Mouse (Mus musculus): ENCODE measurements at regions not wholly inside any gene's neighbourhood (a gene's known extent, or its start where the extent isn't known, plus 50 kb on each side); places are given as distances from the start of the nearest gene placed in this dataset.

DNA sequence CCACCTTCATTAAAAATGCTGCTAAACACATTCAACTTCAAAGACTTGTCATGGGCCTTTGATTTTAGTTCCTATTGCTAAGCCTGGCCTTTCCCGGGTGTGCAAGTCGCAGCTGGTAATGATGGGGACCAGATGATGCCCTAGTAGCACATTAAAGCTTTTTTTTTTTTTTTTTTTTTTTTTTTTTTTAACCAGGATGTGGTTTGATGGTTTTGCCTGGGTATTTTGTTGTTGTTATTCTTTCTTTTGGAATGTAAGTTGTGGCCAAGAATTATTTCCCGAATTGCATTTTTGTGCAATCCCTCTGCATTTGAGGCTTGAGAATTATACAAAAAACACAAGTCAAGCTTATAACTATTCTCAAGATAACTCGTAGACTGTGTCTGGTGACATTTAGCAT is 167.2 kb upstream of the Mmadhc start:
- DNase-seq (ENCODE audit: low spot score): no peak
- TF ChIP-seq EP300 (IDR thresholded peaks at IDR 0.05) (no peak), CTCF (IDR thresholded peaks at IDR 0.05) (no peak)
- H3K4me1 ChIP-seq (ENCODE audit: insufficient read depth, low read depth, low read length): no peaks in the 10 kb centered on the region
- no peaks in the 10 kb centered on the region for H3K27me3 ChIP-seq (replicated peaks; ENCODE audit: insufficient read depth, low read length)
- no peak for ATAC-seq
- no peak overlapping the region for H3K4me3 ChIP-seq (ENCODE audit: low read depth, low read length)
- WGBS: 58% methylated on average over 4 of the region's 4 CpGs
- no peaks in the 10 kb centered on the region for H3K36me3 ChIP-seq (ENCODE audit: insufficient read depth, low read length)
- no peak overlapping the region for H3K9ac ChIP-seq (replicated peaks; ENCODE audit: low read depth)
- no peak overlapping the region for H3K4me2 ChIP-seq (replicated peaks; ENCODE audit: low read depth, low read length)
- H3K27ac ChIP-seq (ENCODE audit: low read length): no peak overlapping the region
- no peaks in the 10 kb centered on the region for H3K9me3 ChIP-seq (ENCODE audit: low read length)

DNA sequence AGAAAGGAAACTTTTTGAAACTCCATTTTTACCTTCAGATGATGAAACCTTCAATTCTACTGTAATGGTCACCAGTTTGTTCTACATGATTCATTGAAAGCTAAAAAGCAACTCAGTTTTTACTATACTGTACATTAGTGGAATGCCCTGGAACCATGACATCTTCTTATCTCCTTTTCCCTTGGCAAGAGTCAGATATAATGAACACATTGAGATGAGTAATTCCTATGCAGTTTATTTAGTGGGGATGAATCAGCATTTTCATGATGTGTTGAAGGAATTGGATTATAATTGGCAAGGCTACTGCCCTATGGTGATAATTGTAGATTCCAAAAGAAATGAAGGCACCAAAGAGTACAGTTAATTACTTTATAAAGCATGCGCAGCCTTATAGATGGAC is 165.8 kb upstream of the Mmadhc start:
- DNase-seq (ENCODE audit: low spot score): no peak

DNA sequence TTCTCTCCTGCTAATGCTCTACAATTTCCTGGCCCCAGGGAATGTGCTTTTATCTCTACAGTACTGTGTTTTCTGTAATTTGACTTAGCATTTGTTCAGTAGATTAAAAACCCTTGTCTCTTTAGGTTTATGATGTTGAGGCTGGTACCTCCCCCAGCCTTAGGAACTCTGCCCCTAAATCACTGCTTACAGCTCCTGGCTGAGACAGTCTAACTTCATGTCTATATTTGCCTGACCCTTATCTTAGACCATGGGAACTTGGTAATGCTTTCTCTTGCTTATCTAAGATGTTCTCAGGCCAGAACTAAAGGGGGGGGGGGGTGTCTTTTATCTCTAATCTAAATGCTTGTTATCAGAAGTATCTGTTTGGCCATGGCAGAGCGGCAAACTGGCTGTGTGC is 160.1 kb upstream of the Mmadhc start:
- no peak for DNase-seq (ENCODE audit: low spot score)
- no peaks in the 10 kb centered on the region for H3K9me3 ChIP-seq (ENCODE audit: low read length)
- H3K4me2 ChIP-seq (replicated peaks; ENCODE audit: low read depth, low read length): no peak overlapping the region
- no peaks in the 10 kb centered on the region for H3K4me1 ChIP-seq (ENCODE audit: insufficient read depth, low read depth, low read length)
- no peak overlapping the region for H3K9ac ChIP-seq (replicated peaks; ENCODE audit: low read depth)
- 29% methylated on average over 1 of the region's 1 CpGs for WGBS
- H3K4me3 ChIP-seq (ENCODE audit: low read depth, low read length): no peak overlapping the region
- H3K27me3 ChIP-seq (replicated peaks; ENCODE audit: insufficient read depth, low read length): no peaks in the 10 kb centered on the region
- TF ChIP-seq CTCF (IDR thresholded peaks at IDR 0.05) (no peak), EP300 (IDR thresholded peaks at IDR 0.05) (no peak)
- no peaks in the 10 kb centered on the region for H3K36me3 ChIP-seq (ENCODE audit: insufficient read depth, low read length)
- no peak for ATAC-seq
- H3K27ac ChIP-seq (ENCODE audit: low read length): no peak overlapping the region

More for the DNA sequence above, 165.8 kb upstream of the Mmadhc start:
- ATAC-seq: no peak
- H3K36me3 ChIP-seq (ENCODE audit: insufficient read depth, low read length): no peaks in the 10 kb centered on the region
- H3K9me3 ChIP-seq (ENCODE audit: low read length): no peaks in the 10 kb centered on the region
- H3K9ac ChIP-seq (replicated peaks; ENCODE audit: low read depth): no peak overlapping the region
- no peak overlapping the region for H3K4me3 ChIP-seq (ENCODE audit: low read depth, low read length)
- H3K27me3 ChIP-seq (replicated peaks; ENCODE audit: insufficient read depth, low read length): no peaks in the 10 kb centered on the region
- TF ChIP-seq EP300 (IDR thresholded peaks at IDR 0.05) (no peak), CTCF (IDR thresholded peaks at IDR 0.05) (no peak)
- WGBS: 96% methylated on average over 1 of the region's 1 CpGs
- no peak overlapping the region for H3K4me2 ChIP-seq (replicated peaks; ENCODE audit: low read depth, low read length)
- no peak overlapping the region for H3K27ac ChIP-seq (ENCODE audit: low read length)
- no peaks in the 10 kb centered on the region for H3K4me1 ChIP-seq (ENCODE audit: insufficient read depth, low read depth, low read length)

DNA sequence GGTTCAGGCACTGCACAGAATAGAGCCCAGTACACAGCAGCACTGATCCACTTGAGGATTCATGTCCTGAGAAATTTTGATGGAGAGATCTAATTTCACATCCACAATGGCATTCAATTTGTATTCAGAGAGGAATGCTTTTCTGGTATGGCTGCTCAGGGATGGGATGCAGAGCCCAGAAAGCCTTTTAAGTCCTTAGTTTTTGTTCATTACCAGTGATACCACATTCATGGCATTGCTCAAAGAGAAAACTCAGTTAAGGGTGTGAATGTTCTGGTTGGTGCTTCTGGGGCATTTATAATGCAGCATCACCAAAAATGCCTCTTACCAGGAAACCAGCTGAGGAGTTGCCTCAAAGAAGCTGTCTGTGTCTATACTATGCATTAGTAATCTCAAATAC is 151.5 kb upstream of the Mmadhc start:
- TF ChIP-seq CTCF (IDR thresholded peaks at IDR 0.05): no peak
- TF ChIP-seq EP300 (IDR thresholded peaks at IDR 0.05): no peak
- ATAC-seq (no peak), DNase-seq (ENCODE audit: low spot score) (no peak)
- no peak overlapping the region for H3K4me3 ChIP-seq (ENCODE audit: low read depth, low read length)
- no peaks in the 10 kb centered on the region for H3K9me3 ChIP-seq (ENCODE audit: low read length)
- H3K27me3 ChIP-seq (replicated peaks; ENCODE audit: insufficient read depth, low read length): no peaks in the 10 kb centered on the region
- no peaks in the 10 kb centered on the region for H3K4me1 ChIP-seq (ENCODE audit: insufficient read depth, low read depth, low read length)
- no peak overlapping the region for H3K9ac ChIP-seq (replicated peaks; ENCODE audit: low read depth)
- H3K4me2 ChIP-seq (replicated peaks; ENCODE audit: low read depth, low read length): no peak overlapping the region
- no peaks in the 10 kb centered on the region for H3K36me3 ChIP-seq (ENCODE audit: insufficient read depth, low read length)
- H3K27ac ChIP-seq (ENCODE audit: low read length): no peak overlapping the region

DNA sequence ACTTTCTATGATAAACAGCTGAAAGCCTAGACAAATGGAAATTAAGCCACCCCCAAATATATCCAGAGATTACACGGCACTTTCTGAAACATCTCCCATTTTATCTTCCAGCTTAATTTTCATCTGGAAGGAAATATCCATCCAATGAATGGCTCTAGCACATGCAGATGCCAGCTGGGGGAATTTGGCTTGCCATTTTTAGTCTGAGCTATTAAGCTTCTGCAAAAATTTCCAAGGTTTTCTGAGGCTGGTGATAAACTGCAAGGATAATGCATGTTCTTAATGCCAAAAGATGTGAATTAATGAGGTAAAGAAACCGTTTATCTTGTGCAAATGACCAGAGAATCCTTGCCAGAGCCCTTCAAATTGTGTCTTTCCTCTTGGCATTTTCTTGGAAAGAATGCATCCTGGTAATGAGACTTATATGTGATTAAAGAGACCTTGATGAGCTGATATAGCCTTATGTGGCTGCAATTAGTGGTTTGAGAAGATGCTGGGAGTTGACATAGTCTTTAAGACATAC is 149.4 kb upstream of the Mmadhc start:
- H3K27ac ChIP-seq (ENCODE audit: low read length): no peak overlapping the region
- no peak for TF ChIP-seq CTCF (IDR thresholded peaks at IDR 0.05)
- no peak for TF ChIP-seq EP300 (IDR thresholded peaks at IDR 0.05)
- no peak overlapping the region for H3K4me3 ChIP-seq (ENCODE audit: low read depth, low read length)
- H3K36me3 ChIP-seq (ENCODE audit: insufficient read depth, low read length): no peaks in the 10 kb centered on the region
- DNase-seq (ENCODE audit: low spot score) (no peak), ATAC-seq (no peak)
- H3K4me2 ChIP-seq (replicated peaks; ENCODE audit: low read depth, low read length): no peak overlapping the region
- no peaks in the 10 kb centered on the region for H3K4me1 ChIP-seq (ENCODE audit: insufficient read depth, low read depth, low read length)
- H3K27me3 ChIP-seq (replicated peaks; ENCODE audit: insufficient read depth, low read length): no peaks in the 10 kb centered on the region
- no peak overlapping the region for H3K9ac ChIP-seq (replicated peaks; ENCODE audit: low read depth)
- H3K9me3 ChIP-seq (ENCODE audit: low read length): no peaks in the 10 kb centered on the region
- WGBS: 56% methylated on average over 2 of the region's 2 CpGs

DNA sequence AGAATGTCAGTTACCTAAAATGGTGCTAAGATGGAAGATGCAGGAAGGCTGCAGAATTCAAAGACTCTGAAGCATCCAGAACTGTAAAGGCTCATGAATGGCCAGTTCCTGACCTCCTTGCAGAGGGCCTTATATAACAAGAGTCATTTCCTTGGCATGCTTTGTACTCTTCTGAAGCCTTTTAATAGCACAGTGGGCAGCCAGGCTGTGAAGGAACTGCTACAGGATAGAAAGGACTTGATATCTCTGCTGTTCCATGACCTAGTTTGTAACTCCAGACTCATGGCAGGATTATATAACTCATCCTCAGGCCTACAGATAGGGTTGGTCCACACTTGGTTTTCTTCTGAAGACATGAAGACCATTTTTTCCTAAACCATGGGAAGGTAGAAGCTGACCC is 143.7 kb upstream of the Mmadhc start:
- no peaks in the 10 kb centered on the region for H3K36me3 ChIP-seq (ENCODE audit: insufficient read depth, low read length)
- no peak overlapping the region for H3K27ac ChIP-seq (ENCODE audit: low read length)
- no peak overlapping the region for H3K9ac ChIP-seq (replicated peaks; ENCODE audit: low read depth)
- H3K4me3 ChIP-seq (ENCODE audit: low read depth, low read length): no peak overlapping the region
- no peaks in the 10 kb centered on the region for H3K9me3 ChIP-seq (ENCODE audit: low read length)
- H3K4me1 ChIP-seq (ENCODE audit: insufficient read depth, low read depth, low read length): no peaks in the 10 kb centered on the region
- TF ChIP-seq CTCF (IDR thresholded peaks at IDR 0.05) (no peak), EP300 (IDR thresholded peaks at IDR 0.05) (no peak)
- no peak overlapping the region for H3K4me2 ChIP-seq (replicated peaks; ENCODE audit: low read depth, low read length)
- DNase-seq (ENCODE audit: low spot score) (no peak), ATAC-seq (no peak)
- no peaks in the 10 kb centered on the region for H3K27me3 ChIP-seq (replicated peaks; ENCODE audit: insufficient read depth, low read length)

DNA sequence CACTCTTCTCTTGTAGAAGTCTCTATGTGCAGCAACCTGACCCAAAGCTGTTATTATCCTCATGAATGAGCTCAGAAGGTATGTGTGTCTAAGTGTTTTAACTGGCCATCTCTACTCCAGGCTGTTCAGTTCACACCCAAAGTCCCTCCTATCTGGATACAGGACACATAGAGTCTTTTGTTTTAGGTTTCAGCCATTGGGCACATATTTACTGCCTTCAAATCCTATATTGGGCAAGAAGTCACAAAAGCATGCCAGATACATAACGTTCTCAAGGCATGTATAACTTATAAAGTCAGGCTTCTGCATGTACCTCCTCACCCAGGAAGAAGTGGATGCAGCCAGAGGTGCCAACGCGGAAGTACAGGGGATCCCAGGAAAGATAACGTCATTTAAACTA is 136.6 kb upstream of the Mmadhc start:
- Histone ChIP-seq H3K27me3 (replicated peaks; ENCODE audit: insufficient read depth, low read length) (no peaks in the 10 kb centered on the region), H3K9ac (replicated peaks; ENCODE audit: low read depth) (no peak overlapping the region), H3K4me3 (ENCODE audit: low read depth, low read length) (no peak overlapping the region), H3K4me2 (replicated peaks; ENCODE audit: low read depth, low read length) (no peak overlapping the region), H3K27ac (ENCODE audit: low read length) (no peak overlapping the region), H3K36me3 (ENCODE audit: insufficient read depth, low read length) (no peaks in the 10 kb centered on the region), H3K4me1 (ENCODE audit: insufficient read depth, low read depth, low read length) (no peaks in the 10 kb centered on the region), H3K9me3 (ENCODE audit: low read length) (no peaks in the 10 kb centered on the region)
- no peak for ATAC-seq
- 89% methylated on average over 4 of the region's 4 CpGs for WGBS
- no peak for TF ChIP-seq EP300 (IDR thresholded peaks at IDR 0.05)
- TF ChIP-seq CTCF (IDR thresholded peaks at IDR 0.05): no peak
- DNase-seq (ENCODE audit: low spot score): no peak

Measured in lung, postnatal 0 days (tissue).